Mouse (Mus musculus) heart, embryonic 11.5 days (tissue): Measurements from ENCODE around the gene Gm13762. TPM values are rescaled to one million over a fixed set of nuclear protein-coding genes. Genes with fewer than 3 reads are reported as not detected.
"Not testable (repeated sequence)": the region's sequence is repeated elsewhere in the genome, so short reads cannot be mapped to it uniquely, and the experiment has no call there.

Experiments used
- ATAC-seq: fragments of 200-750 bp; cut with Nextera tagmentation; replicated peaks from 2 replicates; pipeline ENCODE4 v1.8.0; 2017; ENCODE audit warnings: moderate library complexity; ENCODE audit not compliant: insufficient number of reproducible peaks, low FRiP score, low TSS enrichment
- H3K27ac ChIP-seq: fragments of 300-500 bp; sonication (generic); 2 replicates; pipeline ENCODE4 v1.5.1; 2014; ENCODE audit warnings: mild to moderate bottlenecking, low read depth, low read length
- H3K27me3 ChIP-seq: fragments of 300-500 bp; sonication (generic); 2 replicates; pipeline ENCODE4 v1.6.1; 2014; ENCODE audit warnings: mild to moderate bottlenecking, low read length, mixed read lengths; ENCODE audit not compliant: control insufficient read depth, insufficient read depth
- H3K36me3 ChIP-seq: fragments of 300-500 bp; sonication (generic); 2 replicates; pipeline ENCODE4 v1.6.1; 2014; ENCODE audit warnings: mild to moderate bottlenecking, low read length, moderate library complexity, mixed read lengths; ENCODE audit not compliant: control insufficient read depth, insufficient read depth
- H3K4me1 ChIP-seq: fragments of 300-500 bp; sonication (generic); 2 replicates; pipeline ENCODE4 v1.6.1; 2014; ENCODE audit warnings: low read length; ENCODE audit not compliant: control insufficient read depth, insufficient read depth
- H3K4me2 ChIP-seq: fragments of 300-500 bp; sonication (generic); 2 replicates; pipeline ENCODE4 v1.6.1; 2014; ENCODE audit warnings: mild to moderate bottlenecking, moderate library complexity
- H3K4me3 ChIP-seq: fragments of 300-500 bp; sonication (generic); 2 replicates; pipeline ENCODE4 v1.5.1; 2014; ENCODE audit warnings: low read depth, low read length
- H3K9ac ChIP-seq: fragments of 300-500 bp; sonication (generic); 2 replicates; pipeline ENCODE4 v1.6.1; 2014; ENCODE audit warnings: mild to moderate bottlenecking, low read depth, low read length, moderate library complexity
- H3K9me3 ChIP-seq: fragments of 300-500 bp; sonication (generic); replicated peaks from 2 replicates; pipeline ENCODE4 v1.6.1; 2016; ENCODE audit warnings: low read length; ENCODE audit not compliant: control insufficient read depth
- WGBS: fragments of 180-500 bp; shearing (Covaris S2); extraction: QIAGEN DNeasy Blood & Tissue Kit; methylation state at CpG from one replicate; pipeline ENCODE4 v1.1.7; 2014; ENCODE audit not compliant: insufficient replicate concordance; 5-methylcytosine and 5-hydroxymethylcytosine counted together
- polyA plus RNA-seq: library from polyadenylated mRNA; unstranded; fragments of >200 nt; fragmentation: Nextera tagmentation; extraction: Ambion mirVana; gene quantifications from 2 replicates; pipeline ENCODE4 v1.2.1, GENCODE M21; 2014

Gm13762 gene
- polyA plus RNA-seq: not detected in 2 replicates

DNA sequence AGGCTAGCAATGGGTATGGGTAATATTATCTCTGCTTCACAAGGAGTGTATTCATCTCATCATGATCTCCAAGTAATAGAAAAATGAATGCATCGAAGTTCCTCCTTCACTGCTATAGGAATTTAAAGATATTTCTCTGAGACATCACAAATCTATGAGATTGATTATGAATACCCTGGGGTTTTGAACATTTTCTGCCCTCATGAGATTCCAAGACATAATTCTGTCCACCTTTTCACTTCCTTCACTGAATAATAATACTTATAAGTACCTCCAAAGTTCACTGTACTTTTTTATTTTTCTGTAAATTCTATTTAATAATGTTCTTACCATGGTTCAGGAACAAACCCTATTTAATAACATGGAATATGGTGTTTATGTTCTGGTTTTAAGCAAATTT is at the start of gene Gm13762:
Gene Gm13762 (minus strand): TSS at position 101 of the 400 bp plus-strand sequence.
- H3K27me3 ChIP-seq: no peaks in the 10 kb centered on the region
- H3K27ac ChIP-seq: no peak within 1 kb of the TSS
- no peaks in the 10 kb centered on the region for H3K9me3 ChIP-seq
- H3K4me2 ChIP-seq: no peak within 1 kb of the TSS
- no peak within 1 kb of the TSS for H3K4me3 ChIP-seq
- H3K9ac ChIP-seq: no peak within 1 kb of the TSS
- WGBS: 78% methylated on average over 1 of the region's 1 CpGs
- H3K36me3 ChIP-seq: no peaks in the 10 kb centered on the region
- no peak for ATAC-seq
- H3K4me1 ChIP-seq: no peaks in the 10 kb centered on the region

DNA sequence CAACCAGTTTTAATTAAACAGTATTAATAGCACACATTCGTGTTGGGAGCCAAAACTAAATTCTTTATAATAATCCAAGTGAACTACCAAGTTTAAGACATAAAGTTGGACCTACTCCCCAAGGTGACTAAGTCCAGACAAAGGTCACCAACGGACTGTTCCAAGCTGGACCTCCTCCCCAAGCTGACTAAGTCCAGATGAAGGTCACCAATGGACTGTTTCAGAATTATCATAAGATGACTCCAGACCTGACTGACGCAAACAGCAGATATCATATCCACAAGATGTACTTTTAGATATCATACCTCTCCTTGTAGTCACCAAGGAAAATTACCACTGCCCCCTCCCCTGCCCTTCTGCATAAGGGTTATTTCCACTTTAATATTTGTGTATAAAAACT is 41.4 kb upstream of the Gm13762 start:
- not testable (repeated sequence) for H3K9ac ChIP-seq, H3K4me1 ChIP-seq, H3K27ac ChIP-seq, H3K36me3 ChIP-seq, H3K4me2 ChIP-seq, H3K4me3 ChIP-seq, H3K9me3 ChIP-seq, ATAC-seq, H3K27me3 ChIP-seq
- WGBS: 65% methylated on average over 3 of the region's 3 CpGs

DNA sequence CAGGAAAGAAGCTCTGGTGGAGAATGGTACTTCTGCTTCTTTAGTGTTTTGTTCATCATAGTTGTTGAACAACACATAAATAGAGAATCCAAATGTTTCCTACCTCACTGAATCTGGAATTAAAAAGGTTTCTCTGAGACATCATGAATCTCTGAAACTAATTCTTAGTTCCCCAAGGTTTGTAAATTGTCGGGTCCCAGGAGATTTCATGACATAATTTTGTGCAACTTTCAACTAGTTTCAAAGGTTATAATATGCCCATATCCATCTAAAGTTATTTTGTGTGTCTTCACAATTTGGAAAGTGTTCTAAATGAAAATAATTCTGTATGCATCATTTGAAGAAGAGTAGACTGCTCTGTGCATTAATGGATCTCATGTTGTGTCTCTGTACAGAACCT is 38.2 kb upstream of the Gm13762 start, which contains the start of gene Olfr1216:
Gene Olfr1216 (minus strand): TSS at position 101 of the 400 bp plus-strand sequence.
- no peak within 1 kb of the TSS for H3K27ac ChIP-seq
- H3K27me3 ChIP-seq: no peaks in the 10 kb centered on the region
- H3K36me3 ChIP-seq: no peaks in the 10 kb centered on the region
- WGBS: 70% methylated on average over 1 of the region's 1 CpGs
- H3K4me2 ChIP-seq: no peak within 1 kb of the TSS
- no peaks in the 10 kb centered on the region for H3K9me3 ChIP-seq
- no peak within 1 kb of the TSS for H3K4me3 ChIP-seq
- H3K9ac ChIP-seq: no peak within 1 kb of the TSS
- no peak for ATAC-seq
- no peaks in the 10 kb centered on the region for H3K4me1 ChIP-seq

DNA sequence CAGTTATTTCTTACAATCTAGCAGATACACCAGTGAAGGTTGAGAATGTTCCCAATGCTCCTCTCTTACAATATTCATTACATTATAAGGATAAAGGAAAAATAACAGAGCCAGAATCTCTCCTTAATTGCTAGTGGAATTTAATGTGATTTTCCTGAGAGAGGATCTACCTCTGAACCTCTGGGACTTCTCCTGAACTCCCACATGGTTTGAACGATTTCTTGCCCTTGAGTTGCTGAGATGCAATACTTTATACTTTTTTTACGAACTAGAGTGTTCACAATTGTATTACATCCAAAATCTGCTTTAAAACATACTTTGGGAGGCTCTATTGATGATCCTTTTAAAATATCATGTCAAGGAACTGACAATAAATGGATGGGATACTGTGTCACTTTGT is 26.8 kb upstream of the Gm13762 start, which contains the start of gene Olfr1215:
Gene Olfr1215 (minus strand): TSS at position 101 of the 400 bp plus-strand sequence.
- ATAC-seq: no peak
- WGBS: 73% methylated on average over 2 of the region's 2 CpGs

DNA sequence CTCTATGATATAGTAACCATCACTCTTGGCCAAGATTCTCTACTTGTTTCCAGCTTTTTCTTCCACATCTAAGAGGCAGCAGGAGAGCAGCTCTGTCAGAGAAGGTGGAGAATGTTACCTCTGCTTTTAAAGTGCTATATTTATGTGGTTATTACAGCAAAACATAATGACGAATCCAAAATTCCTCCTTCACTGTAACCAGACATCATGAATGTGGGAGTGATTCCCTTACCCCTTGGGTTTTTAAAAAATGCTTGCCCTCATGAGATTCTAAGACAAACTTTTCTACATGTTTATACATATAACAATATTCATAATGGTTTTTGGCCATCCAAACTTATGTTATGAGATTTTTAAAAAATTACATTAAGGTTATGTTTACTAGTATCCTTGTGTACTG is 12.5 kb upstream of the Gm13762 start, which contains the start of gene Olfr1214:
Gene Olfr1214 (minus strand): TSS at position 101 of the 400 bp plus-strand sequence.
- ATAC-seq: no peak
- Histone ChIP-seq H3K9ac (no peak within 1 kb of the TSS), H3K4me1 (no peaks in the 10 kb centered on the region), H3K27me3 (no peaks in the 10 kb centered on the region), H3K36me3 (no peaks in the 10 kb centered on the region), H3K4me3 (no peak within 1 kb of the TSS), H3K27ac (no peak within 1 kb of the TSS), H3K9me3 (no peaks in the 10 kb centered on the region), H3K4me2 (no peak within 1 kb of the TSS)
- 69% methylated on average over 1 of the region's 1 CpGs for whole genome bisulfite sequencing

More for the DNA sequence above, 26.8 kb upstream of the Gm13762 start, which contains the start of gene Olfr1215:
- no peak within 1 kb of the TSS for H3K9ac ChIP-seq
- H3K27ac ChIP-seq: no peak within 1 kb of the TSS
- no peaks in the 10 kb centered on the region for H3K36me3 ChIP-seq
- no peak within 1 kb of the TSS for H3K4me2 ChIP-seq
- H3K4me1 ChIP-seq: no peaks in the 10 kb centered on the region
- H3K9me3 ChIP-seq: no peaks in the 10 kb centered on the region
- no peaks in the 10 kb centered on the region for H3K27me3 ChIP-seq
- H3K4me3 ChIP-seq: no peak within 1 kb of the TSS

DNA sequence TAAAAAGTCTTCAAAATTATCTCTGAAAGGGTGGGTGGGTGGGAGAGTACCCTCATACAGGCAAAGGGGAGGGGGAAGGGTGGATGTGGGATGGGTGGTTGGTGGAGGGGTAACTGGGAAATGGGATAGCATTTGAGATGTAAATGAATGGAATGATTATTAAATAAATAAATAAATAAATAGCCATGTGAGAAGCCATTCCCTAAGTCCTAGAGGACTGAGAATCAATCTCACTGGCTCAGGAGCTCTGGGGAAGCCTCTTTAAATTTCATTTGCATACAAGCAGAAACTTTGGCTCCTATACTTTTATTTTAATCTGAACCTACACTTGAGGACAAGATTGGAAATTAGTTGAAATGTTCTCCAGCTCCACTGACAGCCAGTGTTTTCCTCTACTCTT is 26.4 kb downstream of the Gm13762 start, which contains the start of gene Olfr1212:
Gene Olfr1212 (plus strand): TSS at position 301 of the 400 bp plus-strand sequence.
- Histone ChIP-seq H3K27ac (no peak within 1 kb of the TSS), H3K9me3 (no peaks in the 10 kb centered on the region; the same call in 1 of the 2 replicates), H3K27me3 (no peaks in the 10 kb centered on the region), H3K4me1 (no peaks in the 10 kb centered on the region), H3K36me3 (no peaks in the 10 kb centered on the region), H3K4me3 (no peak within 1 kb of the TSS), H3K4me2 (no peak within 1 kb of the TSS), H3K9ac (no peak within 1 kb of the TSS)
- no peak for ATAC-seq

DNA sequence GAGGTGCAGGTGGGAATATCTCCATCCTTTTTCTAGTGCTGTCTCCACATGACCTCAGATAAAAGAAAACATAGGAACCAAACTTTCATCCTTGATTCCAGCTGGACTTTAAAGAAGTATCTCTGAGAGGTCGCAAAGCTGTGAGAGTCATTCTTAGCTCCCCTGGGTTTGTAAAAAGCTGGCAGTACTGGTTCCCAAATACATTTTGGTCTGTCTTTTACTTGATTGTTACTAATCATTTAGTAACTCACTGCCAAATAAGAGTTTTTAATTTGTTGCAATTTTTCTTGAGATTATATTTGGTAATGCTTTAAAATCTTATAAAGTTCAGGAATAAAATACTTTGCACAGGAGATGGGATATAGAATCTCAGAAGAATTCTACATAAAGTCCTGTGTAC is 42.1 kb downstream of the Gm13762 start, which contains the start of gene Olfr1211:
Gene Olfr1211 (minus strand): TSS at position 101 of the 400 bp plus-strand sequence.
- Histone ChIP-seq H3K4me1 (no peaks in the 10 kb centered on the region), H3K36me3 (no peaks in the 10 kb centered on the region), H3K4me3 (no peak within 1 kb of the TSS), H3K27me3 (no peaks in the 10 kb centered on the region), H3K9me3 (no peaks in the 10 kb centered on the region), H3K4me2 (no peak within 1 kb of the TSS), H3K9ac (no peak within 1 kb of the TSS), H3K27ac (no peak within 1 kb of the TSS)
- ATAC-seq: no peak
- 83% methylated on average over 1 of the region's 1 CpGs for WGBS

Other genes starting within 250 kb of the Gm13762 start
- not detected in 2 replicates for gene Olfr1197, start 247.9 kb downstream of the Gm13762 start, polyA plus RNA-seq
- not detected in 2 replicates for gene Olfr1198, start 228.9 kb downstream of the Gm13762 start, polyA plus RNA-seq
- gene Olfr1199, start 219.8 kb downstream of the Gm13762 start, polyA plus RNA-seq: not detected in 2 replicates
- gene Olfr1200, start 209.8 kb downstream of the Gm13762 start, polyA plus RNA-seq: not detected in 2 replicates
- gene Olfr1201, start 187.2 kb downstream of the Gm13762 start, polyA plus RNA-seq: not detected in 2 replicates
- not detected in 2 replicates for gene Olfr1202, start 165.8 kb downstream of the Gm13762 start, polyA plus RNA-seq
- gene Olfr1205, start 150.5 kb downstream of the Gm13762 start, polyA plus RNA-seq: not detected in 2 replicates
- gene Olfr1204, start 131.0 kb downstream of the Gm13762 start, polyA plus RNA-seq: not detected in 2 replicates
- gene Olfr1206, start 117.0 kb downstream of the Gm13762 start, polyA plus RNA-seq: not detected in 2 replicates
- not detected in 2 replicates for gene Olfr1208, start 78.0 kb downstream of the Gm13762 start, polyA plus RNA-seq
- gene Olfr1209, start 65.1 kb downstream of the Gm13762 start, polyA plus RNA-seq: not detected in 2 replicates
- not detected in 2 replicates for gene Olfr1211, start 42.2 kb downstream of the Gm13762 start, polyA plus RNA-seq
- not detected in 2 replicates for gene Olfr1212, start 26.3 kb downstream of the Gm13762 start, polyA plus RNA-seq
- gene Olfr1214, start 12.4 kb upstream of the Gm13762 start, polyA plus RNA-seq: not detected in 2 replicates
- not detected in 2 replicates for gene Olfr1215, start 26.7 kb upstream of the Gm13762 start, polyA plus RNA-seq
- gene Olfr1216, start 38.1 kb upstream of the Gm13762 start, polyA plus RNA-seq: not detected in 2 replicates
- not detected in 2 replicates for gene Olfr1217, start 51.8 kb upstream of the Gm13762 start, polyA plus RNA-seq
- not detected in 2 replicates for gene Olfr1218, start 80.9 kb upstream of the Gm13762 start, polyA plus RNA-seq
- gene Olfr1219, start 103.2 kb upstream of the Gm13762 start, polyA plus RNA-seq: not detected in 2 replicates
- gene Olfr1220, start 126.6 kb upstream of the Gm13762 start, polyA plus RNA-seq: not detected in 2 replicates
- not detected in 2 replicates for gene Olfr1221, start 137.0 kb upstream of the Gm13762 start, polyA plus RNA-seq
- gene Olfr1222, start 152.8 kb upstream of the Gm13762 start, polyA plus RNA-seq: not detected in 2 replicates
- not detected in 2 replicates for gene Olfr1223, start 171.3 kb upstream of the Gm13762 start, polyA plus RNA-seq
- not detected in 2 replicates for gene Olfr1224-ps1, start 183.8 kb upstream of the Gm13762 start, polyA plus RNA-seq
- gene Olfr1225, start 194.4 kb upstream of the Gm13762 start, polyA plus RNA-seq: not detected in 2 replicates
- gene Olfr1226, start 219.8 kb upstream of the Gm13762 start, polyA plus RNA-seq: not detected in 2 replicates